Mouse (Mus musculus) spleen, adult 2 months (tissue): ENCODE measurements around the gene Stum. TPM values are rescaled to one million over a fixed set of nuclear protein-coding genes. Genes with fewer than 3 reads are reported as not detected.

Experiments used
- DNase-seq, 2 experiments: peaks; one replicate each; pipeline versions ENCODE4 v3.0.0 to v3.0.0-alpha.2; 2012 to 2021; ENCODE audit warnings: low spot score in 2 of 2, low read depth in 1 of 2
- H3K27ac ChIP-seq: fragments of 200-500 bp; 2 replicates; pipeline ENCODE4 v1.5.1; 2012; ENCODE audit warnings: low read length, inconsistent platforms; ENCODE audit not compliant: insufficient read depth
- H3K27me3 ChIP-seq: fragments of 200-500 bp; 2 replicates; pipeline ENCODE4 v1.6.1; 2012; ENCODE audit warnings: mild to moderate bottlenecking, moderate library complexity, low read length, inconsistent platforms; ENCODE audit not compliant: control insufficient read depth, insufficient read depth
- H3K36me3 ChIP-seq: fragments of 200-500 bp; 2 replicates; pipeline ENCODE4 v1.6.1; 2012; ENCODE audit warnings: mild to moderate bottlenecking, low read length, inconsistent platforms; ENCODE audit not compliant: control insufficient read depth, insufficient read depth
- H3K4me1 ChIP-seq: fragments of 200-500 bp; 2 replicates; pipeline ENCODE4 v1.6.1; 2011; ENCODE audit warnings: inconsistent platforms; ENCODE audit not compliant: control insufficient read depth, insufficient read depth, insufficient read length
- H3K4me3 ChIP-seq: fragments of 200-500 bp; 2 replicates; pipeline ENCODE4 v1.5.1; 2011; ENCODE audit warnings: mild to moderate bottlenecking, inconsistent platforms; ENCODE audit not compliant: insufficient read depth, insufficient read length; ENCODE audit errors: extremely low read depth
- CTCF ChIP-seq: fragments of 200-500 bp; IDR thresholded peaks from 2 replicates; pipeline ENCODE4 v1.5.1; 2011; ENCODE audit warnings: mild to moderate bottlenecking, inconsistent platforms; ENCODE audit not compliant: insufficient read depth, insufficient read length, insufficient replicate concordance; ENCODE audit errors: extremely low read depth
- POLR2A ChIP-seq: fragments of 200-500 bp; IDR thresholded peaks from 2 replicates; pipeline ENCODE4 v1.6.1; 2011; ENCODE audit warnings: low read depth, low read length, inconsistent platforms
- WGBS: fragments of 180-500 bp; shearing (Covaris S2); methylation state at CpG from one replicate; pipeline ENCODE4 v1.1.7; 2018; 5-methylcytosine and 5-hydroxymethylcytosine counted together
- polyA plus RNA-seq: library from polyadenylated mRNA; depleted of rRNA; stranded (reverse); fragments of >200 nt; gene quantifications from 2 replicates; pipeline ENCODE4 v1.2.3, GENCODE M21; 2012

Stum gene
- polyA plus RNA-seq, 1 experiment = 4.5 TPM

DNA sequence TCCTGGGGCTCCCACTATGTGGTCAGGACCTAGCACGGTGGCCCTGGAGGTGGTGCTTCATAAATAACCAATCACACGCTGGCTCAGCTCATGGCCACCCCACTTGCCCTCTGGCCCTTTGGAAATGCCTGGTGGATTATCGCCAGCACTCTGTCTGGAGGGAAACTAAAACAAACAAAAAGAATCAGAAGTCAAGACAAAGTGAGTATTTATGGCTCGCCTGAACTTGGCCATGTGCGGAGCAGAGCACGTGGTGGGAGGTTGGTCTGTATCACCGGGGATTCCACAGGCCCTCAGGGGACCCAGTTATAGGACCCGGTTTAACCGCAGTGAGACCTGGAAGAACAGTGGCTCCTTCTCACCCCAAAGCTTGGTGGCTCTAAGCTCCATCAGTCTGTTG lies 74.5 kb downstream of the Stum start:
- Histone ChIP-seq H3K4me1 (peaks cover 26% of the 10 kb centered on the region; the same call in 1 of the 2 replicates), H3K36me3 (peaks cover 8% of the 10 kb centered on the region), H3K27ac (no peak overlapping the region), H3K4me3 (no peak overlapping the region), H3K27me3 (no peaks in the 10 kb centered on the region)
- peak in 1 of 2 experiments; percentile 39 for DNase-seq
- TF ChIP-seq POLR2A (no peak), CTCF (no peak)
- WGBS = 43% methylated on average over 9 of the region's 9 CpGs

DNA sequence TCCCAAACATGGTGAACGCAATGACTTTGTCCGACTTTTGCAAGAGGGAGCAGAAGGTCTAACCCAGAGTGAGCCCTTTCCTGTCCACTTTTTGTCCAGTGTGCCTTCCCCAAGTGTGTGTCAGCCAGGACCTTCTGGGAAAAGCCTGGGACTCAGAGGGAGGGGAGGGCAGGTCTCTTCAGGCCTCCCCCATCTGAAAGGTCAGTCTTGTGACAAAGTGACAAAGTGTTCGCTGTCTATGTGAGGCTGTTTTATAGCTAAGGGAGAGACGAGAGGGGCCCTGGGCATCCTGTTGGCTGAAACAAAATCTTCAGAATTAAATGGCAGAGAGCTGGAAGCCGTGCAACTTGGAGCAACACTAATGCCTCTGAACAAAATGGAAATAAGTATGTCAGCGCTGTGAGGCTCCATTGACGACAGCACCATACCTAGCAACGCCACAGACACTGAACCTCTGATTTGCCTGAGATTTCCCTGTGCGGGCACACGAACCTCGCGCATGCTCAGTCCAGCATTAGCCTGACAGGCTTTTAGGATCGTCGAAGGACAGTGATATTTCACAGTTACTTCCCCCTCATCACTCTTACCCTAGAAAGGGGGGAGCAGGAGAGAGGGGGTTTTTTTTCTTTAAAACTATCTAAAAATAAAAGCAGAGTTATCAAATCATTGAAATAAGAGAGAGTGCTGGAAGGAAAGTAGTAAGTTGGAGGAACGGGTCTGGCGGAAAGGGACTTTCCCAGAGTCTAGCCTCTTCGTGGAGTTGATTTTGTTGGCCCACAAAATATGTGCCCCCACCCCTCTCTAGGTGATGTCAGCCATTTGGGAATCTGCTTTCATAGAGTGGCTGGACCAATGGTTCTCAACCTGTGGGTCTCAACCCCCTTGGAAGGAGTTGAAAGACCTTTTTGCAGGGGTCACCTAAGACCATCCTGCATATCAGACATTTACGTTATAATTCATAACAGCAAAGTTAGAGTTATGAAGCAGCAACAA lies 75.3 kb downstream of the Stum start:
- DNase-seq = no peak
- TF ChIP-seq CTCF (no peak), POLR2A (no peak)
- H3K4me3 ChIP-seq = no peak overlapping the region
- H3K27me3 ChIP-seq = no peaks in the 10 kb centered on the region
- WGBS = 78% methylated on average over 18 of the region's 18 CpGs
- H3K27ac ChIP-seq = no peak overlapping the region
- peaks cover under 1% of the 10 kb centered on the region; the same call in 1 of the 2 replicates for H3K36me3 ChIP-seq
- H3K4me1 ChIP-seq = peaks cover 34% of the 10 kb centered on the region; the same call in 1 of the 2 replicates

- 20% methylated on average over 16 of the region's 16 CpGs for WGBS
- TF ChIP-seq POLR2A (no peak), CTCF (peak; percentile 84; the same call in 1 of the 2 replicates)
- peak; percentile 54 to 67 for DNase-seq
- H3K4me3 ChIP-seq = peak overlapping the region; percentile 29; the same call in 1 of the 2 replicates
- peaks cover 42% of the 10 kb centered on the region for H3K4me1 ChIP-seq
- no peaks in the 10 kb centered on the region for H3K36me3 ChIP-seq
- H3K27ac ChIP-seq = peak overlapping the region; percentile 31; the same call in 1 of the 2 replicates
- H3K27me3 ChIP-seq = no peaks in the 10 kb centered on the region
These were observed 76.1 kb downstream of the Stum start for GRCm38 (mm10) chr1:180407171-180407671.

DNA sequence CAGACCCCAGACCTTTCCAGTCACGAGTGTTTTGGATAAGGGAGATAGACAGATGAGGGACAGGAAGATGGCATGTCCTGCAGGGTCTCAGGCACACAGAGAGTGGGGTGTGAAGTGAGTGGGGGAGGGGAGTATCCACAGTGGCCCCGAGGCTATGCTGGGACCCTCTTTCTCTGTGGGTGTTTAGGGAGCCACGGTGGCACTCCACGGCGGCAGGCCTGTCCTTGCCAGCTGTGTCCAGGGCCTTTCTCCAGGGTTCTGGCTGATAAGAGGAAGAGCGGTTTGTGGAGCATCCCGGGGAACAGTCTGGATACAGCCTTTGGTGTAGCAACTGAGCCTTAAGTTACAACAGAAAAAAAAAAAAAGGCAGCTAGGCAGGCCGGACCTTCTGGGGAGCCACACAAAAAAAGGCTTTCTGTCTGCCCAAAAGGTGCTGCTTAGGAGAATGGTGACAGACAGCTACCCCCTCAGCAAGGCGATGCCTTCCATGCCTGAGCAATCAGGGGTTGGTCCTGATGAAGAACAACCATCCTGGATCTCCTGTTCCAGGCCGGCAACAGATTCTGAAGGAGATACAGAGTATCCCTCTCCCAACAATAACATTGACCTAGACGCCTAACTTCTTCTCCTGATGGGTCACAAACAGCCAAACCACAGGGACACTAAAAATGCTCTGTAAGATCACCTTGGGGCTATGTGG lies 76.8 kb downstream of the Stum start:
- WGBS = 83% methylated on average over 11 of the region's 11 CpGs
- DNase-seq = no peak
- TF ChIP-seq CTCF = no peak
- TF ChIP-seq POLR2A = no peak
- Histone ChIP-seq H3K36me3 (no peaks in the 10 kb centered on the region), H3K4me1 (peaks cover 48% of the 10 kb centered on the region), H3K27me3 (no peaks in the 10 kb centered on the region), H3K4me3 (no peak overlapping the region), H3K27ac (0 out of 2 replicates have a peak overlapping the region, but pooled peaks have one; percentile 31)

- DNase-seq = no peak
- H3K27ac ChIP-seq = no peak overlapping the region
- WGBS = 77% methylated on average over 9 of the region's 9 CpGs
- H3K4me3 ChIP-seq = no peak overlapping the region
- no peaks in the 10 kb centered on the region for H3K27me3 ChIP-seq
- H3K36me3 ChIP-seq = no peaks in the 10 kb centered on the region
- H3K4me1 ChIP-seq = peaks cover 55% of the 10 kb centered on the region
- no peak for TF ChIP-seq CTCF
- TF ChIP-seq POLR2A = no peak
These were observed 77.5 kb downstream of the Stum start for GRCm38 (mm10) chr1:180405576-180406335.

- 86% methylated on average over 3 of the region's 3 CpGs for WGBS
- H3K4me3 ChIP-seq = no peak overlapping the region
- H3K4me1 ChIP-seq = peaks cover 61% of the 10 kb centered on the region
- no peaks in the 10 kb centered on the region for H3K36me3 ChIP-seq
- DNase-seq = no peak
- no peaks in the 10 kb centered on the region for H3K27me3 ChIP-seq
- TF ChIP-seq CTCF (no peak), POLR2A (no peak)
- H3K27ac ChIP-seq = peak overlapping the region; percentile 56
These were observed 78.6 kb downstream of the Stum start for GRCm38 (mm10) chr1:180404706-180405105.
